Mouse (Mus musculus) limb, embryonic 10.5 days (tissue): ENCODE data around the gene Hist1h1d. TPM values are rescaled to one million over a fixed set of nuclear protein-coding genes. Genes with fewer than 3 reads are reported as not detected.
"Not testable (repeated sequence)": the region's sequence is repeated elsewhere in the genome, so short reads cannot be mapped to it uniquely, and the experiment has no call there.

Experiments used
- DNase-seq: peaks from one replicate; pipeline ENCODE4 v3.0.0-alpha.2; 2017; ENCODE audit warnings: low spot score
- H3K27ac ChIP-seq: fragments of 300-500 bp; sonication (generic); 2 replicates; pipeline ENCODE4 v1.5.1; 2016; ENCODE audit warnings: mild to moderate bottlenecking
- H3K27me3 ChIP-seq: fragments of 300-500 bp; sonication (generic); 2 replicates; pipeline ENCODE4 v1.6.1; 2016; ENCODE audit warnings: low read depth, mild to moderate bottlenecking; ENCODE audit not compliant: poor library complexity, severe bottlenecking
- H3K36me3 ChIP-seq: fragments of 300-500 bp; sonication (generic); 2 replicates; pipeline ENCODE4 v1.6.1; 2016; ENCODE audit warnings: mild to moderate bottlenecking, moderate library complexity
- H3K4me1 ChIP-seq: fragments of 300-500 bp; sonication (generic); 2 replicates; pipeline ENCODE4 v1.6.1; 2016
- H3K4me3 ChIP-seq: fragments of 300-500 bp; sonication (generic); 2 replicates; pipeline ENCODE4 v1.5.1; 2016; ENCODE audit warnings: mild to moderate bottlenecking, moderate library complexity
- H3K9me3 ChIP-seq: fragments of 300-500 bp; sonication (generic); replicated peaks from 2 replicates; pipeline ENCODE4 v1.6.1; 2016; ENCODE audit warnings: mild to moderate bottlenecking
- WGBS: fragments of 180-500 bp; shearing (Covaris S2); methylation state at CpG from one replicate; pipeline ENCODE4 v1.1.7; 2016; 5-methylcytosine and 5-hydroxymethylcytosine counted together
- polyA plus RNA-seq: library from polyadenylated mRNA; unstranded; fragments of >200 nt; fragmentation: Nextera tagmentation; extraction: Ambion mirVana; gene quantifications from 2 replicates; pipeline ENCODE4 v1.2.1, GENCODE M21; 2016

Hist1h1d gene
- polyA plus RNA-seq, 1 experiment from 2014 or later: 0.59 TPM

DNA sequence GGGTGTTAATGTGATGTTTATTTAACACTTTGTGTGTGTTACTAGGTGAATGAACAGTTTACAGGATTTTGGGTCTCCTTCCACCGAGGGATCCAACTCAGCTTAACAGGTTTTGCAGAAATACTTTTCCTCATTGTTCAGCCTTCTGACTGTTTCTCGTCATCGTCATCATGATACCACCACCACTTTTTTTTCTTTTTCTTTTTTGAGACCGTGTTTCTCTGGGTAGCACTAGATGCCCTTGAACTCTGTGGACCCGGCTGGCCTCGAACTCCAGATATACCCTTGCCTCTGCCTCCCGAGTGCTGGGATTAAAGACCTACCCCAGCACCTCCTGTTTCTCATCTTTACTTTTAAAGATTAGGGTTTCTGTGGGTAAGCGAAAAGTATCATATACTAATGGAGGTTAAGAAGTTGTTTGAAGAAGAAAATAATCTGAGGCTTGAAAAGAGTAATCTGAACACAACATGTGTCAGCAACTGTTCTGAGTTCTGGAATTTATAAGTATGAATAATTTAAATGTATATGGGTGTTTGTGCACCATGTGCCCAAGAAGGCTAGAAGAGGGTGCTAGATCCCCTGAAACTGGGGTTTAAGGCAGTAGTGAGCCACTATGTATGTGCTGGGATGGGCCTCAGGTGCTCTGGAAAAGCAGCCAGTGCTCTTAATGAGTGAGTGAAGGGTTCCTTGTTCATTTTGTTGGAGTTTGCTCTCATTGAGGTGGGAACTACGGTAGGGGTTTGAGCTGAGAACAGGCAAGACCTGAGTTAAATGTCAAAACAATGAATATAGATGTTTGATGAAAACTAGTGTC is 20.6 kb upstream of the Hist1h1d start:
- no peaks in the 10 kb centered on the region for H3K27me3 ChIP-seq
- DNase-seq: peak; percentile 41
- 27% methylated on average over 9 of the region's 9 CpGs for WGBS
- H3K9me3 ChIP-seq: no peaks in the 10 kb centered on the region
- peaks cover 34% of the 10 kb centered on the region for H3K4me1 ChIP-seq
- H3K4me3 ChIP-seq: peak overlapping the region; percentile 63
- no peaks in the 10 kb centered on the region for H3K36me3 ChIP-seq
- peak overlapping the region; percentile 97 for H3K27ac ChIP-seq

DNA sequence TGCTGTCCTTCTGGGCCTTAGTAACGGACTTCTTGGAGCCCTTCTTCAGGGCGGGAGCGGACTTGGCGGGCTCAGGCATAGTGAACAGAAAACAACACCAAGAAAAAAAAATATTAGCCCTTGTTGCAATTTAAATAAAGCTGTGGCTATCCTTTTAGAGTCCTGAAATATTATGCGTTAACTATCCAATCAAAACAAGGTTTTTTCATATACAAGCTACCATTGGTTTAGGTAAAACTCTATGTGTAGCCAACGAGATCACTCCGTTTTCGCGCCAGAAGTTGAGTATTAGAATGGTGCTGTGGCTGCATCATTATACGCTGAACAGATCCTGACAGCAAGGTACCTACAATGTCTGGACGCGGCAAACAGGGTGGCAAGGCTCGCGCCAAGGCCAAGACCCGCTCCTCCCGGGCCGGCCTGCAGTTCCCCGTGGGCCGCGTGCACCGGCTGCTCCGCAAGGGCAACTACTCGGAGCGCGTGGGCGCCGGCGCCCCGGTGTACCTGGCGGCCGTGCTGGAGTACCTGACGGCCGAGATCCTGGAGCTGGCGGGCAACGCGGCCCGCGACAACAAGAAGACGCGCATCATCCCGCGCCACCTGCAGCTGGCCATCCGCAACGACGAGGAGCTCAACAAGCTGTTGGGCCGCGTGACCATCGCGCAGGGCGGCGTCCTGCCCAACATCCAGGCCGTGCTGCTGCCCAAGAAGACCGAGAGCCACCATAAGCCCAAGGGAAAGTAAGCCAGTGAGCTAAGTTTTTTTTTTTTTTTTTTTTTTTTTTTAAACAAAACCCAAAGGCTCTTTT is 19.3 kb upstream of the Hist1h1d start, which contains the start of gene Hist1h2af:
TSS of gene Hist1h2af (plus strand) at position 347 of the 808 bp plus-strand sequence.
- peak; percentile 75 for DNase-seq
- H3K4me1 ChIP-seq: peaks cover 42% of the 10 kb centered on the region
- under 1% methylated on average over 31 of the region's 53 CpGs for WGBS

DNA sequence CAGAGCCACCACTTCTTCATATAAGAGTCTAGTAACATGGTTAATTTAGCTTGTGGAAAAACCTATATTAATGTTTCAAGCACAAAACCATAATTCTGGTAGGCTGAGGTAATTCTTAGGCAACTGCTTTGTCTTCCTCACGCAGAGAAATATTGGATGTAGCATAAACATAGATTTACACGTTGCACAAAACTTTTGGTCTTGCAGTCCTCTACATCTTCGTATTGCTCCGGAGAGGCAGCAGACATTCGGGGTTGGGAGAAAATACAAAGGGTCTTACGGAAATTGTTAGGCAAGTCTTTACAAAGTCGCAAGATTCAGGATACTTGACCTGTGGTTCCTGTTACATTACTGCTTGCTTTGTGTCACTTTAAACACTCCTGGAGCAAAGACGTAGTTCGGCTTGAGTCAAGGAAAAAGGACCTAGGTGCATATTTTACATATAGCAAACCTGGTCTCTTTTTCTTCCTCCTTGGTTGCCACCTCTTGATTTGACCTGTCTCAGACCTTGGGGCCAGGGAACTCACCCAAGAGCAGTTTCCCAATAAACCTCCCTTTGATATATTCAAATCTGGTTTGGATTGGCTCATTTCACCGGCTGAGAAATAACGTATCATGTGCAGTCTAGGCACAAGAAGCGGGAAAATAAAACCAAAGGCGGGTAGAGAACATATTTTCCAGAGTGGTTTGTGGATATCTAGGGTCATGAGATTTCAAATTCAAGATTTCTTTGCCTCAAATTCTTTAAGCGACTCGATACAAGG is 18.5 kb upstream of the Hist1h1d start:
- H3K27ac ChIP-seq: peak overlapping the region; percentile 97
- H3K4me1 ChIP-seq: peaks cover 36% of the 10 kb centered on the region
- peak overlapping the region; percentile 63 for H3K4me3 ChIP-seq
- no peaks in the 10 kb centered on the region for H3K36me3 ChIP-seq
- H3K27me3 ChIP-seq: no peaks in the 10 kb centered on the region
- under 1% methylated on average over 15 of the region's 15 CpGs for WGBS
- DNase-seq: peak; percentile 54
- H3K9me3 ChIP-seq: no peaks in the 10 kb centered on the region

More for the DNA sequence above, 19.3 kb upstream of the Hist1h1d start, which contains the start of gene Hist1h2af:
- Histone ChIP-seq H3K4me3 (peak within 1 kb of the TSS; percentile 63), H3K27ac (peak within 1 kb of the TSS; percentile 97)
- not testable (repeated sequence) for H3K36me3 ChIP-seq, H3K27me3 ChIP-seq, H3K9me3 ChIP-seq

DNA sequence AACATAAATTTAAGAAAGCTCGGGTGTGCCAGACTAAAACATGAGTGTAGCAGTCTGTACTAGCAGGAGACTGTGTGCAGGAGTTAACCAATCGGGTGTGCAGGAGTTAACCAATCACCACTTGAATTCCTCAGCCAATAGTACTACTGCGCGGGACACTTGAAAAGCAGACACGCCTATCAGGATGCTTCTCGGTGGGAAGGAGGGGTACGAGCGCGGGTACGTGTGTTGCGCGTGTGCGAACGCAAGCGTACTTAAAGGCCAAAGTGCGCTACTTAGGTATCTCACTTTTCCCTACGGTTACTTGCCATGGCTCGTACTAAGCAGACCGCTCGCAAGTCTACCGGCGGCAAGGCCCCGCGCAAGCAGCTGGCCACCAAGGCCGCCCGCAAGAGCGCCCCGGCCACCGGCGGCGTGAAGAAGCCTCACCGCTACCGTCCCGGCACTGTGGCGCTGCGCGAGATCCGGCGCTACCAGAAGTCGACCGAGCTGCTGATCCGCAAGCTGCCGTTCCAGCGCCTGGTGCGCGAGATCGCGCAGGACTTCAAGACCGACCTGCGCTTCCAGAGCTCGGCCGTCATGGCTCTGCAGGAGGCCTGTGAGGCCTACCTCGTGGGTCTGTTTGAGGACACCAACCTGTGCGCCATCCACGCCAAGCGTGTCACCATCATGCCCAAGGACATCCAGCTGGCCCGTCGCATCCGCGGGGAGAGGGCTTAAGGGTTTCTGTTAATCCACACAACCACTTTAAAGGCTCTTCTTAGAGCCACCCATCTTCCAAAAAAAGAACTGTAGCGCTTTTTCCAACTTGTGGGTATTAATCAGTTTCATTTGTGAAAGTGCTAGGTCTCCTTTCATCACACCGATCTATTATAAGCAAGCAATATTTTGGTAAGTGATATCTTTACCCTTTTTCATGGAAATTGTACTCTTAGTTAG is 17.7 kb upstream of the Hist1h1d start, which contains the start of gene Hist1h3g:
TSS of gene Hist1h3g (plus strand) at position 286 of the 939 bp plus-strand sequence.
- H3K36me3 ChIP-seq, H3K9me3 ChIP-seq, H3K27me3 ChIP-seq: not testable (repeated sequence)
- Histone ChIP-seq H3K4me1 (peaks cover 34% of the 10 kb centered on the region), H3K4me3 (peak within 1 kb of the TSS; percentile 63), H3K27ac (peak within 1 kb of the TSS; percentile 97)
- peak; percentile 89 for DNase-seq
- WGBS: under 1% methylated on average over 53 of the region's 62 CpGs

DNA sequence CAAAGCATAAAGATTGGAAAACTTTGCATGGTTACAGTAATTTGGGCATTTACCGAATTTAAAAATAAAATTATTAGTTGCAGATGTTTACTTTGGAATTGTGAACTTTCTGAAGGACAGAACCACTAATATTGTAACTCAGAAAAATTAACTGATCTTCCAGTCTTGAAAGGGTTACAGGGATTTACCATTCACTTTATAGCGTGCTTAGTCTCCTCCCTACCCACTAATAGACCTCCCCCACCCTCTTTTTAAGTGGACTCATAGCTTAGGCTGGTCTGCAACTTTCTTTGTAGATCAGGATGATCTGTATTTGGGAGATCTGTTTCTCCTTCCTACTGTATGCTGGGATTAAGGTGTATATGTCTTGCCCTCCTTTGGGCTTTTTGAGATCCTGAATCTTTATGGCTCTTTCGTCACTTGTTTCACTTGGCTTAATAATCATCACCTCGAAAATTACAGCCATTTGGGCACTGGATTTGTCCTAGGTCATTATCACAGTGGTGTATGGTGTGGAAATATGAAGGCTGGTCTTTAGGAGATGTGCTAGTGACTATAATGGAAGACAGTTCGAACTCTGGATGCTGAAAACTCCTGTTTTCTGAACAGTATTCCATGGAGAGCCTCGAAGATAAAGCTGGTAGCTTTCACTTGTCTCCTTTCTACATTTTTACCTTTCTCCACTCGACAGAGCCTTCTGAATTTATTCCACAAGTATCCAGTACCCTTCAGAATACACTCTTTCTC is 16.8 kb upstream of the Hist1h1d start:
- Histone ChIP-seq H3K36me3 (no peaks in the 10 kb centered on the region), H3K27ac (peak overlapping the region; percentile 97), H3K9me3 (no peaks in the 10 kb centered on the region), H3K4me3 (peak overlapping the region; percentile 63), H3K4me1 (peaks cover 34% of the 10 kb centered on the region), H3K27me3 (no peaks in the 10 kb centered on the region)
- WGBS: 22% methylated on average over 7 of the region's 7 CpGs
- no peak for DNase-seq

DNA sequence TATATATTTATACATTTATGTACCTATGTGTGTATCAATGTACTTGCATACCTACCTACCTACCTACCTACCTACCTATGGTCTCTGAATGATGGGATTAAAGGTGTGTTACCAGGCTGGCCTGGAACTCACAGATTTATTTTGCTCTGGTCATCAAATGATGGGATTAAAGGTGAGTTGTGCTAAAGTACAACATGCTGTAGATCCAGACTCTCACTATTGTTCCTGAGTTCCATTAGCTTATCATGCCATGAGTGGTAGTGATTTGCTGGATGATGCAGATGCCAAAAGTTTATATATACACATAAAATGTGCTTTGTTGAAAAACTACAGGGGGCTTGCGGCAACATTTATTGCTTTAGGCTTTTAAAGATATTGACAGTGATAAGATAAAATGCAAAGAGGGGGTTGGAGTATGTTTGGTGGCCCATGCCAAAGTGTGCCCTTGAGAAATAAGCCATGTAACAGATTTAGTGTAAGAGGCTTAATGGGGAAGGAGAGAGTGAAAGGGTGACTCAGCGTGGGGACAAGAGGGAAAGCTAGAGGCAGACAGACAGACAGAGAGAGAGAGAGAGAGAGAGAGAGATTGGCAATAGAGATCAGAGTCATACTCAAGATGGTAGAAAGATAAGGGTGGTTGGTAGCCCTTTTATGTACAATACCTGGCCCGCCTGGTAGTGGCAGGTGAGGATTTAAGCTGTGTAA is 15.9 kb upstream of the Hist1h1d start:
- Histone ChIP-seq H3K4me1 (peaks cover 36% of the 10 kb centered on the region), H3K27ac (peak overlapping the region; percentile 97), H3K27me3 (no peaks in the 10 kb centered on the region), H3K4me3 (peak overlapping the region; percentile 63), H3K9me3 (no peaks in the 10 kb centered on the region), H3K36me3 (no peaks in the 10 kb centered on the region)
- no peak for DNase-seq
- 83% methylated on average over 3 of the region's 3 CpGs for WGBS

DNA sequence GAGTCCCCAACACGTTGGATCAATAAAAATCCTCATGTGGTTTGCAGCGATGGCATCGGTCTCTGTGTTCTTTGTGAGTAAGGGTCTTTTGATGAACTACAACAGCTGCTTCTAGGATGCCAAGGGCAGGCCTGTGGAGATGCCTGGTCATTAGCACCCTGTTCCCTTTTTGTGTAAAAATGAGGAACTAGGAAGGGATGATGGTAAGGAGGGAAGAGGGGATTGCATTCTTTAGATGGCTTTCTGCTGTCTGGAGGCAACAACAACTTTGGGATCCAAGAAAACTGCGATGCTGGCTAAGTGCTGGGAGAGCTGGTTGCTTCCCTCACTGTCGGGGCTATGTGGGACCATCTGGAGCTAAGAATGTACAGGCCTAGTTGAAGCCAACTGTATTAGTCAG is 14.8 kb upstream of the Hist1h1d start:
- Histone ChIP-seq H3K4me1 (peaks cover 30% of the 10 kb centered on the region), H3K36me3 (no peaks in the 10 kb centered on the region), H3K9me3 (no peaks in the 10 kb centered on the region), H3K27me3 (no peaks in the 10 kb centered on the region), H3K4me3 (no peak overlapping the region), H3K27ac (peak overlapping the region; percentile 69)
- 68% methylated on average over 5 of the region's 5 CpGs for WGBS
- DNase-seq: no peak

DNA sequence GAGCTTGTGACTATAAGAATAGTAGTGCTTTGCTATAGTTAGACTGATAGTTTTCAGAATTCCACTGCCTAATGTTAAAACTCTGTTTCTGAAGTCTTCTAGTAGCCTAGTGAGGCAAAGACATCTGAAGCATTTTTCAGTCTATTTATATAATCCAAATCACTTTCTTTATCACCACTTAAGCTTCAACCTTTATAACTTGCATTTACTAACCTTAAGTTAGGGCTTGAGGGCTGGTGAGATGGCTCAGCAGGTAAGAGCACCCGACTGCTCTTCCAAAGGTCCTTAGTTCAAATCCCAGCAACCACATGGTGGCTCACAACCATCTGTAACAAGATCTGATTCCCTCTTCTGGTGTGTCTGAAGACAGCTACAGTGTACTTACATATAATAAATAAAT is 13.2 kb upstream of the Hist1h1d start:
- not testable (repeated sequence) for H3K9me3 ChIP-seq, H3K4me3 ChIP-seq, H3K36me3 ChIP-seq, H3K27me3 ChIP-seq, DNase-seq, H3K27ac ChIP-seq
- 69% methylated on average over 1 of the region's 1 CpGs for WGBS
- peaks cover 30% of the 10 kb centered on the region for H3K4me1 ChIP-seq

DNA sequence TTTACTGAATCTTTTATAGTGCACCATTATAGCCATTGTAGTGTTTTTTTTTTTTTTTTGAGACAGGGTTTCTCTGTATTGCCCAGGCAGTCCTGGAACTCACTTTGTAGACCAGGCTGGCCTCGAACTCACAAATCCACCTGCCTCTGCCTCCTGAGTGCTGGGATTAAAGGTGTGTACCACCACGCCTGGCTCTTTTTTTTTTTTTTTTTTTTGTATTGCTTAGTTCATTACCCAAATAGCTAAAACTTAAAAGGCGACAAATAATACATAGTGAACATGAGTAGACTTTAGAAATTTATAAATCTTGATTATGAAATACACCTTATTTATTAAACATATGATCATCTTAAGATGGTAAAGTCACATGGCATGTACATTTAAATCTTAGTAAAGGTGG is 11.6 kb upstream of the Hist1h1d start:
- Histone ChIP-seq H3K36me3 (no peaks in the 10 kb centered on the region), H3K4me1 (peaks cover 25% of the 10 kb centered on the region), H3K27me3 (no peaks in the 10 kb centered on the region), H3K27ac (no peak overlapping the region), H3K9me3 (no peaks in the 10 kb centered on the region), H3K4me3 (no peak overlapping the region)
- 93% methylated on average over 3 of the region's 3 CpGs for WGBS
- DNase-seq: no peak

DNA sequence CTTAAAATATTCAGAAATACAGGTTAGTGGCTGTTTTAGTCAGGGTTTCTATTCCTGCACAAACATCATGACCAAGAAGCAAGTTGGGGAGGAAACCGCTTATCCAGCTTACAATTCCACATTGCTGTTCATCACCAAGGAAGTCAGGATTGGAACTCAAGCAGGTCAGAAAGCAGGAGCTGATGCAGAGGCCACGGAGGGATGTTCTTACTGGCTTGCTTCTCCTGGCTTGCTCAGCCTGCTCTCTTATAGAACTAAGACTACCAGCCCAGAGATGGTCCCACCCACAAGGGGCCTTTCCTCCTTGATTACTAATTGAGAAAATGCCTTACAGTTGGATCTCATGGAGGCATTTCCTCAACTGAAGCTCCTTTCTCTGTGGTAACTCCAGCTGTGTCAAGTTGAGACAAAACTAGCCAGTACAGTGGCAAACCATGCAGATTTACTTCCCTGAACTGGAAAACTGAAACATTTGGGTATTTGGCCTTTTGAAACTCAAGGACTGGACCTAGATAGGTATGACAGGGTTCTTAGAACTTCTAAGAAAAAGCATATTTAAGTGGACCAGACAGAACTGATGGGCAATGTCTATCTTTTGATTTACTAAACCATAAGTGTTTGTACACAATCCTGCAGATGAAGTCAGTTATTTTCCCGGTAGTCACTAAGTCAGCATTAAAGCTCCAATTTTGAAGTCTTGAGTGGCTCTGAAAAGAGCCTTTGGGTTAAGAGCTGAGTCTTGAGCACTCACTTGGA is 10.7 kb upstream of the Hist1h1d start:
- H3K36me3 ChIP-seq, H3K27me3 ChIP-seq, H3K9me3 ChIP-seq, DNase-seq: not testable (repeated sequence)
- H3K4me3 ChIP-seq: peak overlapping the region; percentile 57
- peak overlapping the region; percentile 96 for H3K27ac ChIP-seq
- peaks cover 16% of the 10 kb centered on the region for H3K4me1 ChIP-seq
- 11% methylated on average over 3 of the region's 3 CpGs for WGBS
